Mouse (Mus musculus): ENCODE measurements around the gene 6430628N08Rik.

6430628N08Rik gene

DNA sequence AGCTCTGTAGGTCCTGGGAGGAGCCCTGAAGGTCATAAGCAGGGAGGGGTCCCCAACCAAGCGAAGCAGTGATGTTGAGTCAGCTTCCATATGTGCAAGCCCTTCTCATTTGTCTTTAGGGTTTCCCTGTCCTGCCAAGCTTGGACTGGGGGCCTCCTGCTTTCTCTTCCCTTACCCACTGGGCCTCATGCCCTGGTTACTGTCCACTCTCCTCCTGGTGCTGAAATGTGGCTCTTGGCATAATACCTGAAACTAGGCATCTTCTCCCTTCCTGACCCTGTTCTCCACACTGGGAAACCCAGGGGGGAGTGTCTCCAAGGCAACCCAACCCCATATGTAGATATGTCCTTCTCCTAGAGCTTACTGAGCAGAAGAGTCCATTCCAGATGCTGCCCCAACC, 3.6 kb upstream of the 6430628N08Rik start:
- in situ Hi-C loops (cut with MboI, MseI): no loop called here

- in situ Hi-C loops (cut with MboI, MseI): no loop called here
Measured at GRCm38 (mm10) chr4:115890066-115890465, 399 bp upstream of the 6430628N08Rik start.

- in situ Hi-C loops (cut with MboI, MseI): no loop called here
Measured at GRCm38 (mm10) chr4:115894281-115894680, 3.8 kb downstream of the 6430628N08Rik start.

DNA sequence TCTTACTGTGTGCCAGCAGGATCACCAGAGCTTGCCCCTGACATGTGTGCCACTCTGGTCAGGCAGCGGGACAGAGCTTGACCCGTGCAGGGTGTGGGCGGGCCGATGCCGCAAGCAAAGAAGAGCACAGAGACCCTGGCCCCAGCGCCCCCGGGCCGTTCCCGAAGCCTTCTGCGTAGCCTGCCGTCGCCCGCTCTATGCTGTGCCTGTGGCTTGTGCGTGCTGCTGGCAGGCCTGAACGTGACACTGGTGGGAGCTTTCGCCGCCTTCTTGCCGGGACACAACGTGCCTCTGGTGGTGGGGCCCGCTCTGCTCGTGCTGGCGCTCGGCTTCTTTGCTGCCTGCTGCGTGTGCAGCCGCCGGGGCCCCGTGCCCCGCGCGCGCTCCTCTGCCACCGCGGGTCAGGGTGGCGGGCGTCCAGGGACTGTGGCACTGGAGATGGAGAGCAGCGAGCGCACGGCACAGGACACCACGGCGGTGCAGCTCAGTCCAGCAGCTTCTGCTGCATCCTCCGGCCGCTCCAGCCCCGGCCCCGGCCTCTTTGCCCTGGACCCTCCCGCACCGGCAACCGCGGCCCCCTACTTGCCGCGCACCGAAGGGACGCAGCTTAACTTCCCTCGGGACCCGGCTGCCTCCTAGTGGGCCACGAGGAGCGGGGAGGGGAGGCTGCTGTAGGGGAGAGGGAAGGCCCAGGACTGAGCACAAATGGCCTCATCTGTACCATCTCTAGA, 7.6 kb downstream of the 6430628N08Rik start:
- in situ Hi-C loops (cut with MboI, MseI): no loop called here

DNA sequence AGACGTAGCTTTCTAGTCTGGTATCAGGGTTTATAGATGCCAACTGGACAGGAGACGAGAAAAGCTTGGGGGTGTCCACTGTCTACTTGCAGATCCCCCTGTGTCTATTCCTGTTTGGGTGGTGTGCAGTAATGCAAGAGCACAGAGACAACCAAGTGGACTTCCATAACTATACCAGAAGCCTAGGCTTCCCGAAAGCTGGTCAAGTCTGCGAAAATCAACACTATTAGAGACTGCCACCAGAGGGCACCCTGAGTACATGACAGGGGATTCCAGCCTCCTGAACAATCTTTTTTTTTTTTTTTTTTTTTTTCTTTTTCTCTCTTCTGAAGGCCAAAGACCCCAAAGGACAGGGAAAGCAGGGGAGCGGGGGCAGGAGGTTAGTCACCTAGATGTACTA, 12.4 kb downstream of the 6430628N08Rik start:
- in situ Hi-C loops (cut with MboI, MseI): loop anchor here (5.0 kb wide), 2 partner anchors 49 to 79 kb away; no protein-coding TSS in a partner anchor

DNA sequence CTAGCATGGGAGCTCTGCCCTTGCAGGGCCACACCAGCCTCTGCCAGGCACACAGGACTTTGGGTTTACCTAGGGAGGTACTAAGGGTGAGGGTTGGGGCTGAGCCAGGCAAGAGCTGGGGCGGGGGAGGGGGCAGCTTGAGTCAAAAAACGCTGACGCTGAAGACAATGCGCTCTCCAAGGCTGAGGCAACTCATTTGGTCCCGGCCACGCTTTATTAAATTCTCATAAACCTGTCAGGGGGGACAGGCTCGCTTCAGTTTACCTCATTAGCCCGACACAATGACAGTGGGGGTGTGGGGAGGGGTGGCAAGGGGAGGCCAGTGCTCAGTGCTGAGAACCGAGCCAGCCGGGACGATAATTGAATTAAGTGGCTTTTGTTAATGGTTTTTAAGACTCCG, 13.9 kb downstream of the 6430628N08Rik start:
- in situ Hi-C loops (cut with MboI, MseI): loop anchor here (5.0 kb wide), 2 partner anchors 48 to 78 kb away; no protein-coding TSS in a partner anchor

GRCm38 (mm10) chr4:115905701-115906100, 15.2 kb downstream of the 6430628N08Rik start:
- in situ Hi-C loops (cut with MboI, MseI): no loop called here

DNA sequence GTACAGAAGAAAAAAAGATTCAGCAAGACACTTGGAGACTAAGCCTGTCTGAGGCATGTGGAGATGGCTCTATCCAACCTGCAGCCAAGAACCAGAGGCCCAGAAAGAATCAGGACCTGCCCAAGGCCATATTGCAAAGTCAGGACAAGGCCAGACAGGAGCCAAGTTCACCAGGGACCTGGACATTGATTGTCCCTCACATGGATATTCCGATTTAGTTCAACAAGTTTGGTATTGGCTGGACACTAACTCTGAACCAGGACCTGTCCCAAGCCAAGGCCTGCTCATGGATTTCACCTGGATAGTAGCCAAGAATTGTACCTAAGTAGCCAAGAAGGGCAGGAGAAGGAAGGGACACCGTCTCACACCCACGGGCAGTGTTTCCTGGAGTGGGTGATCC, 16.3 kb downstream of the 6430628N08Rik start:
- in situ Hi-C loops (cut with MboI, MseI): no loop called here

DNA sequence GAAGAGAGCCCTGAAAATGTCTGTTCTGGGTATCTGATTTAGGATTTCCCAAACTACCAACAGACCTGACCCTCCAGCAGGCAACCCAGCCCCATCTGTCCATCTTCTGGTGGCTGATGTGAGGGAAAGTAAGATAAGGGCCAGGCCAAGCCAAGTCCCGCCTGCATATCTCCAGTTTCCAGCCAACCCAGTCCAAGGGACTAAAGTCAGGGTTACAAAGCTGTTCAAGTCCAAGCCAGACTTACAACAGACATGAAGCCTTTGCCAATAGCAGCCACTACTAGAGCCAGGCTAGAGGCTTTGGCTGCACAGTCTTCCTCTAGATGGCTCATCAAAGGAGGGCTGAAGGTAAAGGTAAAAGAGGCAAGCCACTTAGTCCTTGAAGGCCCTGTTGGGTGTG, 17.5 kb downstream of the 6430628N08Rik start:
- in situ Hi-C loops (cut with MboI, MseI): no loop called here

DNA sequence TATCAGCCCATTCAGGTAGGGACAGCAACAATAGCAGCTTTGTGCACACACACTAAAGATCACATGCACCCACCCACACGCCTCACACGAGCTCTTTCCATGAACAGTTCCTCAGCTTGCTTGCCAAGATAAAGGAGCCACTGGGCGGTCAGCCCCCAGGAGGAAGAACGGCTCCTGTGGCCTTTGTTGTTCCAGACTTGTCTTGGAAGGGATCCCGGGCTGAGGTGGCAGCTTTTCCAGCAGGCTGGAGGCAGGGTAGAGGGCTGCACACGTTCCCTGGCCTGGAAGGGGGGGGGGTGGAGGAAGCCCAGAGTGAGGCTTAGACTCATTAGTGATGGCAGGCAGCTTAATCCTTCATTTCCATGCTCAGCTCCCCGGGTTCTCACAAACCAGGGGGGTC, 18.2 kb downstream of the 6430628N08Rik start:
- in situ Hi-C loops (cut with MboI, MseI): no loop called here

GRCm38 (mm10) chr4:115911586-115911985, 21.1 kb downstream of the 6430628N08Rik start:
- in situ Hi-C loops (cut with MboI, MseI): no loop called here

DNA sequence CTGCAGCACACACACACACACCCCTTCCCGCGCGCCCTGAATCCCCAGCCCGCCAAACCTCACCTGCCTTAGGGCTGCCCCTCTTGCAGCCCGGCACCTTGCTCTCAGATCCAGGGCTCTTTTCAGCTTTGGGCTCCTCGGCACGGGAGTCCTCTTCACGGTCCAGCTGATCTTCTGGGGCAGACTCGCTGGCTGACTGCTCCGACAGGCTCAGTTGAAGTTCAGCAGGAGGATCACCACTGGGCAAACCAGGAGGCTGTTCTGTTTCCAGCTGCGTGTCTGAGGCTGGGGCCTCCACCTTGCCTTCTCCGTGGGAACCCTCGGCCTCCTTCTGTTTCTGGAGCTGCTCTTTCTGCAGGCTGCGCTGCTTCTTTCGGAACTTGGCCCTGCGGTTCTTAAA, 29.4 kb downstream of the 6430628N08Rik start:
- in situ Hi-C loops (cut with MboI, MseI): no loop called here

- in situ Hi-C loops (cut with MboI, MseI): no loop called here
Measured at GRCm38 (mm10) chr4:115922688-115923087, 32.2 kb downstream of the 6430628N08Rik start.

- in situ Hi-C loops (cut with MboI, MseI): no loop called here
Measured at GRCm38 (mm10) chr4:115923262-115923880, 32.9 kb downstream of the 6430628N08Rik start.

- in situ Hi-C loops (cut with MboI, MseI): no loop called here
Measured at GRCm38 (mm10) chr4:115927637-115928036, 37.2 kb downstream of the 6430628N08Rik start.

- in situ Hi-C loops (cut with MboI, MseI): no loop called here
Measured at GRCm38 (mm10) chr4:115931556-115932088, 41.2 kb downstream of the 6430628N08Rik start.

GRCm38 (mm10) chr4:115935835-115936581, 45.5 kb downstream of the 6430628N08Rik start:
- in situ Hi-C loops (cut with MboI, MseI): no loop called here

GRCm38 (mm10) chr4:115936646-115937045, 46.2 kb downstream of the 6430628N08Rik start:
- in situ Hi-C loops (cut with MboI, MseI): no loop called here

DNA sequence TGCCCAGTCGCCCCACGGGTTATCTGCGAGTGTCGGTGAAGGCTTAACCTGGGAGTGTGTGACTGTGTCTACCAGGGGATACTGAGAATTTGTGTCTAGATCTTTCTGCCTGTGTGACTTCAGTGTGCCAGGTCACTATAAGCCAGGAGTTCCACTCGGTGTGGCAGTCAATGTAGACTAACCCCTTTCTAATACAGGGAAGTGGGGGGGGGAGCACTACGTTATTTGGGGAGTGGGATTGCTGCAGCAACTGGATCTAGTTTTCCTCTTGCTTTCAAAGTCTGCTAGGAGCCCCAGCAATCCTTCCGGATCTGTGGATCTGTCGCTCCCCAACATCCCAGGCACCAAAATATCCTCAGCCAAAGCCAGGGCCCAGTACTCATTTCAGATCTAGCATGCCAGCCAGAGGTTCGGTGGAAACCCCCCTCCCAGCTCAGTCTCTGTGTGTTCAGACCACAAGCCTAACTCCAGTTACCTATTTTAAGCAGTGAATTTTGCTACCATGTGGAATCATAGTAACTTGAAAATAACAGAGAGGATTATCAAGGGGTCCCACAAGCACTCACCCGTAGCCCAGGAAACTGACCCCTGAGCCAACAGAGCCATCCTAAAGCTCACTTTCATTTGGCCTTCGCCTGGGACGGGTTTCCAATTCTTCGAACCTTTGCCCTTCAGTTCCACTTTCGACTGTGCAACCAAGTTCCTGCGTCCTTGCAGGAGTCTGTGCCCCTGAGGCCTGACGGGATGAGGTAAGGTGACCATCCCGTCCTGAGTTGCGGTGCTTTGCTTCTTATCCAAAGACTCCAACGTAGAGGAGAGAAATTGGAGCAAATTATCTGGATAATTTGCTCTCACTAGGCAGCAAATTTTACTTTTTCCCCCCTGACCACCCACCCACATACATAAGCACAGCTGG, 46.9 kb downstream of the 6430628N08Rik start:
- in situ Hi-C loops (cut with MboI, MseI): no loop called here

DNA sequence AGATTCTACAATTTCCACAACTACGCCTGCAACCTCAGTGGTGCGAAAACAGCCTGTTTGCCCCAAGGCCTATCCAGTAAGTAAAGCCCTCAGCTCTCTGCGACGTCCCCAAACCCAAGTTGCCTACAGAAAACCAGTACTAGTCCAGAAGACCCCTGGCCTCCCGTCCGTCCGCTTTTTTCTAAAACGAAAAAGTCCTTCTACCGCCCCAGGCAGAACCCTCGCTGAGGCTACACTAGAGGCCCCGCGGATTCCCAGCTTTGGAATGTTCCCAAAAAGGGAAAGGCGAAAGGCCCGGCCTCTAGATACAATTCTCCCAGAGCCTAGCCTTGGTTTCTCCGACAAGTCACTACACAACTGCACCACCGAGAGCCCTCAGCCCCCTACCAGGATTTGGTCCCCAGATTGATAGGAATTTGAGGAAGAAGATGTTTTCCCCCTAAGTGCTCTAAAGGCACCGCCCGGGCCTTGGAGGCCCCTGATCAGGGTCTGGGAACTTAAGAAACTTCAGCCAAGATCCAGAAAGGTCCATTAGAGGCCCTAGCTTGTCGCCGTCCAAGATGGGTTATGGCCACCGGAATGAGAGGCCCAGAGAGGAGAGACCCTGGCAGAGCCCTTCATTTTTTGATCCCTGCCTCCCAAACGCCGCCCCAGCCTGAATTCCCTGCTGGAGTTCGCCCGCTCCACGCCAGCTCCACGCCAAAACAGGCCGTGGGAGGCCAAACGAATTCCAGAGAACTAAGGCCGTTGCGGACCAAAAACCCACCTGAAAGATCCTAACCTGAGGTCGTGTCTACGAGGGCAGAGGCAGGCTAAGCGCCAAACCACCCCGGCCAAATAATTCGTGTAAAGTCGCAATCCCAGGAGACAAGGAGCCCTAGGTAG, 48.1 kb downstream of the 6430628N08Rik start:
- in situ Hi-C loops (cut with MboI, MseI): no loop called here
